Mouse (Mus musculus) layer of hippocampus, adult 6 months (tissue): Measurements from ENCODE around the gene Clrn2. TPM values are rescaled to one million over a fixed set of nuclear protein-coding genes. Genes with fewer than 3 reads are reported as not detected.

ENCODE experiments used
- long read RNA-seq, 2 experiments: library from polyadenylated mRNA; unstranded; transcript quantifications; one replicate each; pipeline ENCODE4 v2.0.0; 2019 to 2020
- polyA plus RNA-seq: library from polyadenylated mRNA; unstranded; fragments of <200 nt; fragmentation: Nextera tagmentation; gene quantifications from 2 replicates; pipeline ENCODE4 v1.2.3, GENCODE M21; 2021

Gene Clrn2
- 0.21 and 0.70 TPM in 2 replicates for polyA plus RNA-seq
- long read RNA-seq, experiment 1, result 0 reads
- long read RNA-seq, experiment 2, partial matches to known transcripts, result 0 of 1 reads
- long read RNA-seq, experiment 2, other reads (novel, unspliced or antisense), result 0 of 1 reads

DNA sequence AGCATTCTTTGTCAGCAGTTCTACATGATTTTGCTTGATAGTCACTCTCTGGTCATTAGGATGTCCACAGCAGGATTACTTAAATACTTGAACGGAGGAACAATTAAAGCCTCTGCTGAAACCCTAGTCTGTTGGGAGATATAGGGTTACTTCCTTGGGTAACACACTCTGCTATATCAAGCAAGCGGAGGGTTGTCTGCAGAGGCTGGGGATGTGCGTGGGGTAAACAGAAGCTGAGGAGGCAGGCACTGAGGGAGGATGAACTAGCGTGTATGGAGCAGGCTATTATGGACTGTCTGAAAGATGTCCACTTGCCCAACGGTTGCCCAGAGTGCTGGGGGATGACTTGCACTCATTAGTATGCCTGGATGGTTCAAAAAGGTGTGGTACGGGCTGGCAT lies at the start of gene Clrn2:
Gene Clrn2, plus strand, starts transcription at position 301 of the 400 bp plus-strand sequence.

GRCm38 (mm10) chr5:45449831-45450716 lies 3.5 kb upstream of the Clrn2 start, which contains the start of gene Qdpr:
Gene Qdpr, minus strand, starts transcription at chr5:45450236.

DNA sequence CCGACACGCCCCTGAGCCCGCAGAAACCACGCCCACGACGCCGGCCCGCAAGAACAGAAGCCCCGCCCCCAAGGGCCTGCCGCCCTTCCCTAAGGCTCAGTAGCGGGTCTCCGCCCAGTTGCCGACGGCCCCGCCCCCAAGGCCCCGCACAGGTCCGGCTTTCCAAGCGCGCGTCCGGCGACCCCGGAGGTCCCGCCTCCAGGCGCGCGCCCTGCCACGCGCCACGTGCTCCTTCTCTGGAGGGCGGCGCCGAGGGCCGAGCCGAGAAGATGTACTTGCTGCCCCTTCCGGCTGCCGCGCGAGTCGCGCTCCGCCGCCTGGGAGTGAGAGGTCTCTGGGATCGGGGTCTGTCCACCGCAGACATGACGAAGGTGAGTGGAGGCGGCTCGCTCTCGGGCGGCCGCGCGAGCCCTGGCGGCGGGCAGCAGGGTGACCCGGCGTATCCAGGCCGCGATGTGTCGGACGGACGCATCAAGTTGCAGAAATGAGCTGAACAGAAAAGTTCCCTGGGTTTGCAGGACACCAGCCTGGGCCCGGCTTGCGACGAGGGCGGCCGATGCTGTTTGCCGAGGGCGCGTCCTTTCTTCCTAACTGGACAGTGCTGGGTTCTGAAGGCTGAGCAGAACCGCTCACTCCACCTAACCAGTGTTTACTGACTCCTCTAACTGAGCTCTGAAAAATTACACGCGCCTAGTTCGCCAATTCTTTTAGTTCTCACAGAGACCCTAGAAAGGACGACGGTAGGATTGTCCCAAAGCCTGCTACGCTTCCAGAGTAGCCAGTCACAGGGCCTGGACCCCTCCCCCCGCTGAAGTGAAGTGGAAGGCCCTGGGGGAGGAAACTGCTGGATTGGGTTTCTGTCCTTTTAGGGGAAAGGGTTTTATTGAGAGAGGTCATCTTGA lies 39.9 kb downstream of the Clrn2 start, which contains the start of gene Lap3:
Gene Lap3, plus strand, starts transcription at position 184 of the 902 bp plus-strand sequence.

Other genes starting within 250 kb of the Clrn2 start
- 371 and 471 TPM in 2 replicates for gene Qdpr, start 3.5 kb upstream of the Clrn2 start, polyA plus RNA-seq
- gene Lap3, start 39.6 kb downstream of the Clrn2 start, polyA plus RNA-seq, result 98.4 and 98.7 TPM in 2 replicates
- 420 and 422 TPM in 2 replicates for gene Med28, start 66.5 kb downstream of the Clrn2 start, polyA plus RNA-seq
- 1.5 and 1.6 TPM in 2 replicates for gene Fam184b, start 185.9 kb downstream of the Clrn2 start, polyA plus RNA-seq
- 0.10 and 0.14 TPM in 2 replicates for gene Ncapg, start 216.2 kb downstream of the Clrn2 start, polyA plus RNA-seq